In genomic region chr6:138419871-138420535, GRCm38 (mm10) we compare ENCODE assay signal across 11 mouse cellular contexts.
DNase-seq lines count a peak whose midpoint lies in the region; ATAC-seq lines count a peak whose summit lies in the region.
"Had no signal": no experiment of that assay in that cellular context is flagged by ENCODE, and none has a peak within 500 bp of the region (broad histone marks: within the 10 kb centered on the region; RNA-seq: fewer than 3 reads in every experiment).

No protein-coding gene starts in this region.

- H3K36me3 ChIP-seq in heart, embryonic 13.5 days = no peaks in the 10 kb centered on the region
- no peaks in the 10 kb centered on the region for H3K36me3 ChIP-seq in hindbrain, embryonic 11.5 days (ENCODE audit: control insufficient read depth, insufficient read depth, low read length)
- H3K36me3 ChIP-seq in midbrain, embryonic 14.5 days (ENCODE audit: control insufficient read depth, insufficient read depth, low read length) = peaks cover 5% of the 10 kb centered on the region; the same call in 1 of the 2 replicates
- H3K36me3 ChIP-seq: limb, embryonic 15.5 days had no signal

- peaks cover 23% of the 10 kb centered on the region for H3K4me1 ChIP-seq in heart, embryonic 13.5 days
- 0 out of 2 replicates have a peak, but pooled peaks cover 3% of the 10 kb centered on the region for H3K4me1 ChIP-seq in hindbrain, embryonic 11.5 days (replicated peaks; ENCODE audit: control insufficient read depth, insufficient read depth, low read length)
- peaks cover 13% of the 10 kb centered on the region; the same call in 1 of the 2 replicates for H3K4me1 ChIP-seq in midbrain, embryonic 14.5 days (ENCODE audit: control insufficient read depth, insufficient read depth, low read length)

- intact Hi-C loops in left cerebral cortex, postnatal 4 days (cut with DNase I) = loop anchor here (10.0 kb wide), 1 partner anchor 435 kb away; no protein-coding TSS in a partner anchor

- 49% methylated on average over 8 of the region's 8 CpGs for WGBS in heart, embryonic 13.5 days
- 24% methylated on average over 8 of the region's 8 CpGs for WGBS in hindbrain, embryonic 11.5 days
- 8% methylated on average over 8 of the region's 8 CpGs for WGBS in midbrain, embryonic 14.5 days

- peak overlapping the region; percentile 77 for H3K4me2 ChIP-seq in heart, embryonic 13.5 days
- H3K4me2 ChIP-seq in hindbrain, embryonic 11.5 days (replicated peaks; ENCODE audit: low read depth, low read length) = peak overlapping the region; percentile 68
- peak overlapping the region; percentile 58 for H3K4me2 ChIP-seq in midbrain, embryonic 14.5 days (ENCODE audit: low read length)

- peaks cover 26% of the 10 kb centered on the region; the same call in 1 of the 2 replicates for H3K27me3 ChIP-seq in heart, embryonic 13.5 days (replicated peaks)
- no peaks in the 10 kb centered on the region for H3K27me3 ChIP-seq in hindbrain, embryonic 11.5 days (ENCODE audit: control insufficient read depth, insufficient read depth, low read length)
- H3K27me3 ChIP-seq in midbrain, embryonic 14.5 days (ENCODE audit: control insufficient read depth, insufficient read depth, low read length) = no peaks in the 10 kb centered on the region

- H3K27ac ChIP-seq in heart, embryonic 13.5 days (replicated peaks) = no peak overlapping the region
- H3K27ac ChIP-seq in hindbrain, embryonic 11.5 days (ENCODE audit: low read depth, low read length) = peak overlapping the region; percentile 70
- H3K27ac ChIP-seq in midbrain, embryonic 14.5 days (replicated peaks; ENCODE audit: low read depth, low read length) = peak overlapping the region; percentile 75
- H3K27ac ChIP-seq: kidney, postnatal 0 days; limb, embryonic 15.5 days had no signal

- H3K9ac ChIP-seq in heart, embryonic 13.5 days = peak overlapping the region; percentile 56
- peak overlapping the region; percentile 7; the same call in 1 of the 2 replicates for H3K9ac ChIP-seq in hindbrain, embryonic 11.5 days (ENCODE audit: low read depth, low read length)
- H3K9ac ChIP-seq in midbrain, embryonic 14.5 days (replicated peaks; ENCODE audit: low read length) = peak overlapping the region; percentile 55
- H3K9ac ChIP-seq: limb, embryonic 15.5 days had no signal

- no peak for DNase-seq in heart, adult 18-20 months
- DNase-seq in embryo, embryonic 10.5 days (ENCODE audit: low spot score) = peak; percentile 52
- DNase-seq in hindbrain, embryonic 11.5 days (ENCODE audit: low spot score) = peak; percentile 31
- peak; percentile 44 for DNase-seq in midbrain, embryonic 14.5 days
- no peak for DNase-seq in left cerebral cortex, postnatal 4 days
- no peak for DNase-seq in spleen, postnatal 4 days (ENCODE audit: low spot score in 2 of 2)
- DNase-seq: cerebellum, adult 8-10 months had no signal

- no peak for ATAC-seq in heart, embryonic 13.5 days (ENCODE audit: extremely low read depth, insufficient number of reproducible peaks, low FRiP score, low TSS enrichment)
- ATAC-seq in hindbrain, embryonic 11.5 days (ENCODE audit: low FRiP score) = peak; percentile 55
- ATAC-seq in midbrain, embryonic 14.5 days (ENCODE audit: low FRiP score, low TSS enrichment) = no peak
- no peak for ATAC-seq in monocyte, adult 5-6 weeks (replicated peaks; ENCODE audit: insufficient number of reproducible peaks, low FRiP score, low TSS enrichment, poor library complexity, severe bottlenecking)

- no peaks in the 10 kb centered on the region for H3K9me3 ChIP-seq in heart, embryonic 13.5 days
- H3K9me3 ChIP-seq in hindbrain, embryonic 11.5 days (ENCODE audit: control insufficient read depth, low read length) = no peaks in the 10 kb centered on the region
- no peaks in the 10 kb centered on the region for H3K9me3 ChIP-seq in midbrain, embryonic 14.5 days (ENCODE audit: control insufficient read depth, low read length)
- H3K9me3 ChIP-seq: limb, embryonic 15.5 days had no signal

- H3K4me3 ChIP-seq in heart, embryonic 13.5 days = peak overlapping the region; percentile 57
- H3K4me3 ChIP-seq in hindbrain, embryonic 11.5 days (ENCODE audit: low read depth, low read length) = peak overlapping the region; percentile 40
- H3K4me3 ChIP-seq in midbrain, embryonic 14.5 days (replicated peaks; ENCODE audit: low read depth, low read length) = peak overlapping the region; percentile 43
- H3K4me3 ChIP-seq: limb, embryonic 15.5 days had no signal

Comparison
In these comparisons a context has a peak if more than half of its experiments do, and no peak if none do; other contexts are left out.
1. DNase-seq: peak in embryo, embryonic 10.5 days (single experiment), hindbrain, embryonic 11.5 days (single experiment) and midbrain, embryonic 14.5 days (single experiment); none in heart, adult 18-20 months (0 of 2), left cerebral cortex, postnatal 4 days (single experiment) and spleen, postnatal 4 days (0 of 2).
2. Peak in every context shown above with its lines, with median percentiles within 50 percentile points of each other: H3K4me2 ChIP-seq, H3K4me3 ChIP-seq and H3K9ac ChIP-seq.